Mouse (Mus musculus): Measurements from ENCODE around the gene D17Wsu92e. TPM values are rescaled to one million over a fixed set of nuclear protein-coding genes. Genes with fewer than 3 reads are reported as not detected.
A peak's percentile ranks its signal among the peaks of the same experiment; 100 is the strongest.

D17Wsu92e gene
- polyA plus RNA-seq, 1 experiment, result 80.9 TPM

DNA sequence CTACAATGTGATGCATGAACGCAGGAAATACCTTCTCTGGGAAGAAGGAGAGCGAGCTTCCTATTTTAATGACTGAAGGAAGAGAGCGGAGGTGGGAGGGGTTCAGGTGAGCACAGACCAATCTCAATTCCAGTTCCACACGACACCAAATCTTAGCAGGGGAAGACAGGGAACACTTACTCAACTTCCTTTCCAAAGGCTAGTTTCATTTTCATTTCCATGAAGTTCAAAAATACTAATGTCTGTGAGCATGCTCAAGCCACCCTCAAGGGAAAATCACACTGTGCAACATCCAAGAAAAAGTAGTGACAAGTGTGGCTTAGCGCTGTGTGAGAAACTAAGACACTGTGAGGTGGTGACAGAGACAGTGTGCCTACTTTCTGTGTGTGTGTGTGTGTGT is 30.4 kb downstream of the D17Wsu92e start:
- no peak overlapping the region; the same call in 1 of the 2 replicates for H3K27ac ChIP-seq (ENCODE audit: control insufficient read depth, insufficient read depth, low read depth, low read length, poor library complexity)
- H3K4me1 ChIP-seq (ENCODE audit: control insufficient read depth, insufficient read depth, low read length), result no peaks in the 10 kb centered on the region; the same call in 1 of the 2 replicates
- H3K4me3 ChIP-seq (replicated peaks; ENCODE audit: control insufficient read depth, low read depth, low read length), result no peak overlapping the region
- WGBS, result 34% methylated on average over 5 of the region's 5 CpGs
- TF ChIP-seq CTCF (IDR thresholded peaks at IDR 0.05; ENCODE audit: control insufficient read depth, insufficient read depth, low read length) (no peak), POLR2A (IDR thresholded peaks at IDR 0.05; ENCODE audit: borderline replicate concordance, control insufficient read depth, low read depth, low read length) (no peak)

DNA sequence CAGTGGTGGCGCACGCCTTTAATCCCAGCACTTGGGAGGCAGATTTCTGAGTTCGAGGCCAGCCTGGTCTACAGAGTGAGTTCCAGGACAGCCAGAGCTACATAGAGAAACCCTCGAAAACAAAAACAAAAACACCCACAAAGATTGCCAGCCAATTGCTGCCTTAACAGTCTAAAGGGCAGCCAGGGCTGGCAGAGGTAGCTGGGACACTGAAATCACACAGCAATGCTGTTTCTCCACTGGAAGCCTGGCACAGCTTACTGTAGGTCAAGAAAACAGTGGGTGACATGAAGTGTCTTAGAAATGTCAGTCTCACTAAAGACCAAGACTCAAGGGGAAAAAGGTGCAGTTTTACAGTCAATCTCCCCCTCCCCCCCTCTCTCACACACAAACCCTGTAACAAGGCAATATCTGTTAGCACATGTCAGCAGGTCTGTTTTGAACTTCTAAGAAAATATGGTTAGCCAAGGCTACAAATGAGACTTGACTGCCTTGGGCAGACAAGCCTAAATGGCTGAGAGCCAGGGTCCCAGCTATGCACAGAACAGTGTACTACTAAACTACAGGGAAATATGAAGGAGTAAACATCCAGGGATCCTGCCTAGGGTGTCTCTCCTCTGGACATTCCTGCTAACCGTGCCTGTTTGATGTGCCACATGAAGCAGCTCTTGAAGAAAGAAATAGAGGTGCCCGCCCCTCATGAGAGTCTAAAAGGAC is 31.8 kb downstream of the D17Wsu92e start:
- TF ChIP-seq POLR2A (IDR thresholded peaks at IDR 0.05; ENCODE audit: borderline replicate concordance, control insufficient read depth, low read depth, low read length) (no peak), CTCF (IDR thresholded peaks at IDR 0.05; ENCODE audit: control insufficient read depth, insufficient read depth, low read length) (no peak)
- 90% methylated on average over 6 of the region's 6 CpGs for WGBS
- Histone ChIP-seq H3K27ac (ENCODE audit: control insufficient read depth, insufficient read depth, low read depth, low read length, poor library complexity) (no peak overlapping the region), H3K4me1 (ENCODE audit: control insufficient read depth, insufficient read depth, low read length) (no peaks in the 10 kb centered on the region; the same call in 1 of the 2 replicates), H3K4me3 (replicated peaks; ENCODE audit: control insufficient read depth, low read depth, low read length) (no peak overlapping the region)

DNA sequence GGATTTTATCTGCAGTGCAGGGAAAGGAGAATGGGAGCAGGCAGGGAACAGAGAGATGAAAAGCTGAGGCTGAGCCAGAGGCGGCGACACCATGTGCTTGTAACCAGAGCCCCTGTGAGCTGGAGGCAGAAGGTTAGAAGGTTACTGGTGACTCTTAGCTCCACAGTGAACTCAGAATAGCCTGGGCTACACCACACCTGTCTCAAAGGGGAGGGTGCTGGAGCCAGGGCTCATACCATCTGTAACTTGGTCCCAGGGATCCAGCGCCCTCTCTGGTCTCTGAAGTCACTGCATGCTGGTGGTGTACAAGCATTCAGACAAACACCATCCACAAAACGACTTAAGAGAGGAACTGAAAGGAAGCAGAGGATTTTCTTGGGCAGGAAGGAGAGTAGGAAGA is 36.9 kb downstream of the D17Wsu92e start:
- WGBS, result 80% methylated on average over 4 of the region's 4 CpGs
- Histone ChIP-seq H3K4me1 (ENCODE audit: control insufficient read depth, insufficient read depth, low read length) (peaks cover 3% of the 10 kb centered on the region; the same call in 1 of the 2 replicates), H3K27ac (ENCODE audit: control insufficient read depth, insufficient read depth, low read depth, low read length, poor library complexity) (no peak overlapping the region), H3K4me3 (replicated peaks; ENCODE audit: control insufficient read depth, low read depth, low read length) (no peak overlapping the region)
- TF ChIP-seq CTCF (IDR thresholded peaks at IDR 0.05; ENCODE audit: control insufficient read depth, insufficient read depth, low read length) (peak; percentile 15; the same call in 1 of the 2 replicates), POLR2A (IDR thresholded peaks at IDR 0.05; ENCODE audit: borderline replicate concordance, control insufficient read depth, low read depth, low read length) (no peak)

DNA sequence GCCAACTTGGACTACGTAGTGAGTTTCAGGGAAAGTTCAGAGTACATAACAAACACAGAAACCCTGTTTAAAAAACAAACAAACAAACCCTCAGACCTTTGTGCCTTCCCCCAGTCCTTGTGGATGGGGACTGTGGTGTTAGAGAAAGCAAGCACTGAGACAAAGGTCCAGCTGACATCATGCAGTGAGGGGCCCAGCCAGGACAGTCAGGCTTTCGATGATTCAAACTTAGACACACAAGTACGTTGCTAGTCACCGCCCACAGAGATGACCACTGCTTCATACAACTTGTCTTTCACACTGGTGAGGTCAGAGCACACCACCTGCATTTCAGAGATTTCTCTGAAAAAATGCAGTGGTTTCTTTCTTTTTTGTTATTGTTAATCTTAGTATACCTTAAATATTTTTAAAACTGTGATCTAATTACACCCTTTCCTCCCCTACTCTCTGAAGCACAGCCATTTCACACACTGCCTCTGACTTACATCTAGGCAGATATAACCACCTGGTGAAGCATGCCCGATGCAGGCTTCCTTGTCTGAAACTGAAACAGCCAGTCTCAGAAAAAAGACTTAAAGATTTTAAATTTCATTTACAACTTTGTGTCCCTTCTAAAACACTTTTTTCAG is 39.3 kb downstream of the D17Wsu92e start:
- Histone ChIP-seq H3K4me1 (ENCODE audit: control insufficient read depth, insufficient read depth, low read length) (peaks cover 5% of the 10 kb centered on the region; the same call in 1 of the 2 replicates), H3K27ac (ENCODE audit: control insufficient read depth, insufficient read depth, low read depth, low read length, poor library complexity) (no peak overlapping the region), H3K4me3 (replicated peaks; ENCODE audit: control insufficient read depth, low read depth, low read length) (no peak overlapping the region)
- 78% methylated on average over 5 of the region's 5 CpGs for WGBS
- no peak for TF ChIP-seq POLR2A (IDR thresholded peaks at IDR 0.05; ENCODE audit: borderline replicate concordance, control insufficient read depth, low read depth, low read length)
- TF ChIP-seq CTCF (IDR thresholded peaks at IDR 0.05; ENCODE audit: control insufficient read depth, insufficient read depth, low read length), result no peak

DNA sequence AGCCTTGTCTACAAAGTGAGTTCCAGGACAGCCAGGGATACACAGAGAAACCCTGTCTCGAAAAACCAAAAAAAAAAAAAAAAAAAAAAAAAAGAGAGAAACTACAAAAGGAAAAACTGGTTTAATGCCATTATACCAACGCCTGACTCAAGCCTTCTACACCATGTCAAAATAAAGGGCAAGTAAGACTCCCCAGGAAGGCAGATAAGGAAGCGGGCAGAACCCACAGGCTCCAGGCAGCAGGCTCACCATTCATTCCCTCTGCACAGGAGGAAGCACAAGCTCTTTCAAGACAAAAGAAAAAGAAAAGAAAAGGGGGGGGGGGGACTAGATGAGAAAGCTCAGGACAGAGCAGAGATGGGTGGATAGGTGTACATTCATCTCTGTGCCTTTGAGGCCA is 40.7 kb downstream of the D17Wsu92e start:
- no peak overlapping the region for H3K27ac ChIP-seq (ENCODE audit: control insufficient read depth, insufficient read depth, low read depth, low read length, poor library complexity)
- no peak overlapping the region for H3K4me3 ChIP-seq (replicated peaks; ENCODE audit: control insufficient read depth, low read depth, low read length)
- no peak for TF ChIP-seq CTCF (IDR thresholded peaks at IDR 0.05; ENCODE audit: control insufficient read depth, insufficient read depth, low read length)
- WGBS, result 21% methylated on average over 3 of the region's 3 CpGs
- H3K4me1 ChIP-seq (ENCODE audit: control insufficient read depth, insufficient read depth, low read length), result peaks cover 5% of the 10 kb centered on the region; the same call in 1 of the 2 replicates

DNA sequence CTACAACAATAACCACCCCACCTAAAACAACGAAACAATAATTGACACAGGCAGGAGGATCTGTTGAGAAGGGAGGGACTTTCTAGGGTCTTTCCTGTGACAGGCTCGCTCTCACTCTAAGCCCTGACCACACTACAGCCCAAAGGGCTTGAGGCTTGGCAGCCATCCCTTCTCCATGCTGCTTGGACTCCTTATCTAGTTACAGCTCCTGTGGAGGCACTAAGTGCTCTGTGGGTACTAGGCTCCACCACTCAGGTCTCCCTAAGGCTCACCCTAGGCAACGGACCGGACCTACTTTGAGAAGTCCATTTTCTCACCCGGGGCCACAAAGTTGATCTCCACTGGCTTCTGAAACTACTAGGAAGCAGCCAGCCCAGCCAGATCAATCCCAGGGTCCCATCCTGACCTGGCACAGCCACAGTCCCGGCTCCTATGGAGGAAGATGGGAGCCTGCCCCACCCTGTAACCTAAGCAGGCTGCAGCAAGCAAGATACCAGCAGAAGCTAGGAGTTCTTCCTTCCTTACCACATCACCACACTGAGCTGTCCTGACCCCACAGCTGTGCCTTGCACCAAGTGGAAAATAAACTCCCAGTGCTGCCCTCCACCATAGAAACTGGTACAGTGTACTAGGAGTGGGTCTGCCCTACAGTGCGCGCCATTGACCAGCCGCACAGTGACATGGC is 41.6 kb downstream of the D17Wsu92e start:
- peak overlapping the region; percentile 75 for H3K27ac ChIP-seq (ENCODE audit: control insufficient read depth, insufficient read depth, low read depth, low read length, poor library complexity)
- peak overlapping the region; percentile 14 for H3K4me3 ChIP-seq (replicated peaks; ENCODE audit: control insufficient read depth, low read depth, low read length)
- TF ChIP-seq POLR2A (IDR thresholded peaks at IDR 0.05; ENCODE audit: borderline replicate concordance, control insufficient read depth, low read depth, low read length) (0 out of 2 replicates have a peak, but pooled peaks have one; percentile 15), CTCF (IDR thresholded peaks at IDR 0.05; ENCODE audit: control insufficient read depth, insufficient read depth, low read length) (no peak)
- 46% methylated on average over 9 of the region's 9 CpGs for WGBS
- peaks cover 5% of the 10 kb centered on the region; the same call in 1 of the 2 replicates for H3K4me1 ChIP-seq (ENCODE audit: control insufficient read depth, insufficient read depth, low read length)

DNA sequence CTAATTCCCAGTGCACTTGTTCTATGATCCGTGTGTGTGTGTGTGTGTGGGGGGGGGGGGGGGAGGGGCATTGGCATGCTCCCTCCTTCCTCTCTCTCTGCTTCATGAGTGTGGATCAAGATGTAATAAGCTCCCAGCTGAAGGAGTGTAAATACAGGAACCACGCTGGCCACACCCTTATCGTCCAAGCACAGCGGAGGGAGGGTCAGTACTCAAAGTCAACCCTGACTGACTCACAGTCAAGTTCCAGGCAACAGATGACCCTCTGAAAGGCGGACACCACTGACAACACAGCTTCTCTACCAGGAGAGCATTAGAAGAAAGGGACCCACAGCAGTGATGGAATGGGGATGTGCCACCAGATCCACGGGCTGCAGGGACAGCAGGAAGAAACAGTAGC is 42.6 kb downstream of the D17Wsu92e start:
- H3K27ac ChIP-seq (ENCODE audit: control insufficient read depth, insufficient read depth, low read depth, low read length, poor library complexity), result peak overlapping the region; percentile 75

DNA sequence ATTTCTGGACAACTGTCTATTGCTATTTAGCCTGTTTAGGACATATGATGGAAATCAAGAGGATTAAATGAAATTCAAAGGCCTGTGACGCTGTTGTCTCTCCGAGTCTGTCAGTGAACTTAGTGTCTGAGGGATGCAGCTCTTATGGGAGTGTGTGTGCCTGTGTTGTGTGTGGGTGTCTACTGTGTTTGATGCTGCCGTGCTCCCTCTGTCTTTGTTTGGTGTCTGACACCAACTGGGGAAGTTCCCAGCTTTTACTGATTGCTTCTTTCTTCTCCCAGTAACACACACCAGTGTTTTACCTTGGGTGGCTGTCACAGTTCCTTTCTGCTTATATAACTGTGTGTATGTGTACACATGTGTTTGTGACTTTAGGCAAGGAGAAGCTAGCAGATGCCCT is 46.2 kb downstream of the D17Wsu92e start:
- WGBS, result 94% methylated on average over 3 of the region's 3 CpGs
- Histone ChIP-seq H3K4me3 (replicated peaks; ENCODE audit: control insufficient read depth, low read depth, low read length) (no peak overlapping the region), H3K27ac (ENCODE audit: control insufficient read depth, insufficient read depth, low read depth, low read length, poor library complexity) (no peak overlapping the region), H3K4me1 (ENCODE audit: control insufficient read depth, insufficient read depth, low read length) (peaks cover 3% of the 10 kb centered on the region; the same call in 1 of the 2 replicates)
- no peak for TF ChIP-seq CTCF (IDR thresholded peaks at IDR 0.05; ENCODE audit: control insufficient read depth, insufficient read depth, low read length)
- TF ChIP-seq POLR2A (IDR thresholded peaks at IDR 0.05; ENCODE audit: borderline replicate concordance, control insufficient read depth, low read depth, low read length), result no peak

More for the DNA sequence above, 42.6 kb downstream of the D17Wsu92e start:
- WGBS, result 35% methylated on average over 6 of the region's 6 CpGs
- TF ChIP-seq POLR2A (IDR thresholded peaks at IDR 0.05; ENCODE audit: borderline replicate concordance, control insufficient read depth, low read depth, low read length) (no peak), CTCF (IDR thresholded peaks at IDR 0.05; ENCODE audit: control insufficient read depth, insufficient read depth, low read length) (no peak)
- Histone ChIP-seq H3K4me1 (ENCODE audit: control insufficient read depth, insufficient read depth, low read length) (peaks cover 5% of the 10 kb centered on the region; the same call in 1 of the 2 replicates), H3K4me3 (replicated peaks; ENCODE audit: control insufficient read depth, low read depth, low read length) (peak overlapping the region; percentile 65)

Data from bone marrow, adult 2 months (tissue).